In the genomic region with DNA sequence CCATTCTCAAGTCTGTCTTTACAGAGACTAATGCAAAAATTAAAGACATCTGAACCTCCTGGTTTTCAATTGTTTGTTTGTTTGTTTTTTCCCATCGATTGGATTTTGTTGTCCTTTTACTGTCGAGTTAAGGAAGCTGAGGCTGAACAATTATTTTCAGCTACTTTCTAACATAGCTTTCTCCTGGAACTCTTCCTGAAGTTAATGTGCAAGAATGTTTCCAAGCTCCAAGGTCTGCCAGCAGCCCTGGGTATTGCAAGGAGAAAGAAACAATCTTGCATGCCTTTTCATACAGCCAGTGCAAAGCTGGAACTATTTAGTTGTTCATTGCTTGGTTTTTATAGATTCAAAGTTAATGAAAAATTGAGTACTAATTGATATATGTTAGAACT, we compare ENCODE assay signal across 8 mouse cellular contexts. TPM values are rescaled to one million over a fixed set of nuclear protein-coding genes. Genes with fewer than 3 reads are reported as not detected.
DNase-seq lines count a peak whose midpoint lies in the region; ATAC-seq and TF ChIP-seq lines count a peak whose summit lies in the region.

No protein-coding gene starts in this region.

- H3K9me3 ChIP-seq in kidney, postnatal 0 days (replicated peaks; ENCODE audit: low read length) = no peaks in the 10 kb centered on the region
- H3K9me3 ChIP-seq in neural tube, embryonic 14.5 days (ENCODE audit: control insufficient read depth, low read length) = no peaks in the 10 kb centered on the region

- peaks cover 9% of the 10 kb centered on the region for H3K4me1 ChIP-seq in liver, adult 2 months (ENCODE audit: control insufficient read depth, insufficient read depth, low read length)
- no peaks in the 10 kb centered on the region; the same call in 1 of the 2 replicates for H3K4me1 ChIP-seq in embryonic fibroblast, embryonic 13.5 days (ENCODE audit: control insufficient read depth, insufficient read depth, low read length)
- no peaks in the 10 kb centered on the region for H3K4me1 ChIP-seq in kidney, postnatal 0 days (replicated peaks; ENCODE audit: insufficient read depth, low read length)
- no peaks in the 10 kb centered on the region for H3K4me1 ChIP-seq in neural tube, embryonic 14.5 days (ENCODE audit: control insufficient read depth, insufficient read depth, low read length)

- H3K4me3 ChIP-seq in liver, adult 2 months (ENCODE audit: insufficient read depth, low read depth, low read length) = peak overlapping the region; percentile 73
- H3K4me3 ChIP-seq in embryonic fibroblast, embryonic 13.5 days (ENCODE audit: insufficient read depth, low read length) = peak overlapping the region; percentile 58
- H3K4me3 ChIP-seq in kidney, postnatal 0 days (replicated peaks; ENCODE audit: low read depth, low read length) = peak overlapping the region; percentile 57
- H3K4me3 ChIP-seq in neural tube, embryonic 14.5 days (ENCODE audit: low read depth, low read length) = peak overlapping the region; percentile 56

- TF ChIP-seq POLR2A in liver, adult 2 months (IDR thresholded peaks at IDR 0.05; ENCODE audit: extremely low read depth, insufficient read depth, low read length) = no peak
- no peak for TF ChIP-seq POLR2A in embryonic fibroblast, embryonic 13.5 days (IDR thresholded peaks at IDR 0.05; ENCODE audit: low read depth, low read length)

- no peak for TF ChIP-seq CTCF in liver, adult 2 months (IDR thresholded peaks at IDR 0.05; ENCODE audit: low read depth, low read length)
- no peak for TF ChIP-seq CTCF in embryonic fibroblast, embryonic 13.5 days (IDR thresholded peaks at IDR 0.05; ENCODE audit: borderline replicate concordance, insufficient read depth, low read length)
- no peak for TF ChIP-seq CTCF in kidney, postnatal 0 days (IDR thresholded peaks at IDR 0.05; ENCODE audit: low read depth)

- H3K27ac ChIP-seq in liver, adult 2 months (replicated peaks; ENCODE audit: insufficient read depth, low read depth, low read length) = peak overlapping the region; percentile 78; the same call in 1 of the 2 replicates
- H3K27ac ChIP-seq in embryonic fibroblast, embryonic 13.5 days (ENCODE audit: insufficient read depth, low read length) = peak overlapping the region; percentile 87
- H3K27ac ChIP-seq in kidney, postnatal 0 days = peak overlapping the region; percentile 85
- no peak overlapping the region for H3K27ac ChIP-seq in neural tube, embryonic 14.5 days (ENCODE audit: low read depth, low read length)

- 1% methylated on average over 2 of the region's 2 CpGs for WGBS in liver, adult 2 months
- 17% methylated on average over 2 of the region's 2 CpGs for WGBS in kidney, postnatal 0 days
- WGBS in neural tube, embryonic 14.5 days = 27% methylated on average over 2 of the region's 2 CpGs

- DNase-seq in liver, adult 2 months (ENCODE audit: extremely low read depth, low read depth, low spot score) = no peak
- DNase-seq in liver = no peak
- DNase-seq in kidney, postnatal 0 days (ENCODE audit: low spot score) = no peak
- DNase-seq in gastrocnemius, postnatal 4 days (ENCODE audit: low spot score in 2 of 2) = no peak
- no peak for DNase-seq in right cerebral cortex, postnatal 4 days
- no peak for DNase-seq in spleen, adult 18-20 months

- no peaks in the 10 kb centered on the region for H3K36me3 ChIP-seq in liver, adult 2 months (ENCODE audit: control insufficient read depth, insufficient read depth, low read length)
- H3K36me3 ChIP-seq in kidney, postnatal 0 days (ENCODE audit: insufficient read depth, low read length) = no peaks in the 10 kb centered on the region
- no peaks in the 10 kb centered on the region for H3K36me3 ChIP-seq in neural tube, embryonic 14.5 days (ENCODE audit: control insufficient read depth, insufficient read depth, low read length)

- no peak for ATAC-seq in kidney, postnatal 0 days (replicated peaks; ENCODE audit: low FRiP score, low read depth)
- ATAC-seq in neural tube, embryonic 14.5 days (ENCODE audit: low read depth) = no peak

- peak overlapping the region; percentile 69 for H3K4me2 ChIP-seq in kidney, postnatal 0 days (ENCODE audit: low read length)
- peak overlapping the region; percentile 67 for H3K4me2 ChIP-seq in neural tube, embryonic 14.5 days (ENCODE audit: low read depth, low read length)

- H3K79me2 ChIP-seq in liver, adult 2 months (ENCODE audit: control insufficient read depth, insufficient read depth, low read length) = no peaks in the 10 kb centered on the region; the same call in 1 of the 2 replicates

- H3K9ac ChIP-seq in liver, adult 2 months (ENCODE audit: low read depth, low read length) = peak overlapping the region; percentile 85
- peak overlapping the region; percentile 67 for H3K9ac ChIP-seq in kidney, postnatal 0 days (ENCODE audit: low read depth, low read length)
- peak overlapping the region; percentile 64 for H3K9ac ChIP-seq in neural tube, embryonic 14.5 days (replicated peaks; ENCODE audit: low read depth, low read length)

- no peaks in the 10 kb centered on the region for H3K27me3 ChIP-seq in liver, adult 2 months (ENCODE audit: control insufficient read depth, insufficient read depth, low read length)
- no peaks in the 10 kb centered on the region for H3K27me3 ChIP-seq in kidney, postnatal 0 days (ENCODE audit: insufficient read depth, low read length)
- H3K27me3 ChIP-seq in neural tube, embryonic 14.5 days (ENCODE audit: control insufficient read depth, insufficient read depth, low read length) = no peaks in the 10 kb centered on the region

RNA-seq across cellular contexts. Expression of a gene that starts 0.6 kb away (rescaled TPM):
- 21.2 and 23.9 TPM in 2 replicates for total RNA-seq in liver, adult 2 months (2014; rRNA removed)
- polyA plus RNA-seq in liver, adult 2 months (2012; rRNA removed) = 6.9 and 13.8 TPM in 2 replicates
- 147 and 185 TPM in 2 replicates for polyA plus RNA-seq in embryonic fibroblast, embryonic 13.5 days (2011; ENCODE audit: insufficient read length, low read depth, missing spikeins)
- polyA plus RNA-seq in kidney, postnatal 0 days (2015; fragmentation: Nextera tagmentation; extraction: Ambion mirVana) = 84.7 and 90.2 TPM in 2 replicates
- polyA plus RNA-seq in neural tube, embryonic 14.5 days (2014; fragmentation: Nextera tagmentation; extraction: Ambion mirVana) = 6.7 and 16.0 TPM in 2 replicates
- 10 to 100 TPM; 13.4 to 14.1 TPM for total RNA-seq in gastrocnemius, postnatal 4 days (2021)
